Mouse (Mus musculus): Measurements from ENCODE around the gene Gm4312. TPM values are rescaled to one million over a fixed set of nuclear protein-coding genes. Genes with fewer than 3 reads are reported as not detected.
"Not testable (repeated sequence)": the region's sequence is repeated elsewhere in the genome, so short reads cannot be mapped to it uniquely, and the experiment has no call there.

Gm4312 gene
- not detected in 2 replicates for polyA plus RNA-seq (2015; fragmentation: Nextera tagmentation; extraction: Ambion mirVana)

DNA sequence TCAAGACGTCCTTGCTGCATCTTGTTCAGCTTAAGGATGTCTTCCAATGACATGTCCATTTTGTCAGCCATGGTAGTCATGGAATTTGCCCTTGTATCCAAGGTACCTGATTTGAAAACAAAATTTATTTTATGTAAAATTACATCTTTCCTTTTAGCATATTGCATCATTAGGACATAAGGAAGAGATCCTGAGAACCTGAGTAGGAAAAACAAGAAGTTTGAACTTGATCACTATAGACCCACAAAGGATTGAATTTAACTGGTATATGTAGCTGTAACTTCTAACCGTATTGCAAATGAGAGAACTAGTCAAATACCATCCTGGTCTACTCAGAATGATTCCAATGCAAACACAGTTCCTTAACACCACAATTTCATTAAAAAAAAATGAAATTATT lies at the start of gene Gm4312:
Gene Gm4312 (minus strand): TSS at position 101 of the 400 bp plus-strand sequence.
- ATAC-seq; H3K9me3 ChIP-seq (ENCODE audit: control insufficient read depth); H3K4me1 ChIP-seq (replicated peaks; ENCODE audit: control insufficient read depth, insufficient read depth, low read length); H3K27me3 ChIP-seq (replicated peaks; ENCODE audit: control insufficient read depth, insufficient read depth, low read length); H3K4me3 ChIP-seq (ENCODE audit: low read depth, low read length); H3K36me3 ChIP-seq (ENCODE audit: control insufficient read depth, insufficient read depth); H3K27ac ChIP-seq (ENCODE audit: low read depth, low read length); H3K4me2 ChIP-seq (replicated peaks; ENCODE audit: low read depth); H3K9ac ChIP-seq (ENCODE audit: low read depth, low read length): not testable (repeated sequence)
- no CpG with 5 or more reads among the region's 2 CpGs for WGBS

DNA sequence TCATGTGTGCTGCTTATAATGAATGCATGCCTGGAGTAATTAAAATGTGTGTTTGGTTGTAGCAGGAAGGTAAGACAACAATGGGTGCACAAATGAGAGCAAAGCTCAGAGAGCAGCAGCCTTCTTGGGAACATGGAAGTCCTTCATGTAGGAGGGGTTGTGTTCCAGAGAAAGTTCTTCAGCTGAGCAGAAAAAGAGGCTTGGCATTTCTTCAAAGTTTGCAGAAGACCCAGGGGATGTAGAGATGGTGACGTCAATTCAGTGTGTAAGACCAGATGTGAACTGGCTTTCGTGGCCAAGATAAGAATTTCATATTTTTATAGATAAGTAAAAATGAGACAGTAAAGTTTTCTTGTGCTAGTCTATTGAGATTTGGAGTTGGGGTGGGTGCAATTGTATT lies 45.2 kb upstream of the Gm4312 start:
- Histone ChIP-seq H3K27ac (ENCODE audit: low read depth, low read length) (no peak overlapping the region), H3K4me1 (replicated peaks; ENCODE audit: control insufficient read depth, insufficient read depth, low read length) (no peaks in the 10 kb centered on the region), H3K9ac (ENCODE audit: low read depth, low read length) (no peak overlapping the region), H3K4me2 (replicated peaks; ENCODE audit: low read depth) (no peak overlapping the region), H3K4me3 (ENCODE audit: low read depth, low read length) (no peak overlapping the region), H3K36me3 (ENCODE audit: control insufficient read depth, insufficient read depth) (no peaks in the 10 kb centered on the region), H3K27me3 (replicated peaks; ENCODE audit: control insufficient read depth, insufficient read depth, low read length) (no peaks in the 10 kb centered on the region), H3K9me3 (ENCODE audit: control insufficient read depth) (no peaks in the 10 kb centered on the region)
- 73% methylated on average over 2 of the region's 2 CpGs for WGBS
- no peak for ATAC-seq
- TF ChIP-seq CTCF (IDR thresholded peaks at IDR 0.05; ENCODE audit: low read depth) = no peak

DNA sequence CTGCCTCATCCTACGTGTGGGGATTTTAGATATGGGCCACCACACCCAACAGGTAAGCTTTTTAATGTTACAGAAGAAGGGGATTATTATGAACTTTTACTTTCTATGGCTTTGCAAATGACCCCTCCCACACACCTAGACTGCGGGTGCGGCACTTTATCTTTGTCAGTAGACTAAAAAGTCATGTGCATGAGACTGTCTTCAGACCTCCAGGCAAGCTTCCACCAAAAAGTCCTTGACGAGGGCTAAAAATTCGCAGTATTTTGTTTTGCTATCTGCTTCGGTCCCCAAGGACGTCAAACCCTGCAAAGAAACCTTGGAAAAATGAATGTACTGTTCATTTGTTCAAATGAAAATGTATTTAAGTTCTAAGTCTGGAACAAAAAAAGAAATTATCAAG lies 33.2 kb upstream of the Gm4312 start:
- Histone ChIP-seq H3K9me3 (ENCODE audit: control insufficient read depth) (no peaks in the 10 kb centered on the region), H3K9ac (ENCODE audit: low read depth, low read length) (no peak overlapping the region), H3K27me3 (replicated peaks; ENCODE audit: control insufficient read depth, insufficient read depth, low read length) (no peaks in the 10 kb centered on the region), H3K4me1 (replicated peaks; ENCODE audit: control insufficient read depth, insufficient read depth, low read length) (no peaks in the 10 kb centered on the region), H3K36me3 (ENCODE audit: control insufficient read depth, insufficient read depth) (no peaks in the 10 kb centered on the region), H3K4me2 (replicated peaks; ENCODE audit: low read depth) (no peak overlapping the region), H3K4me3 (ENCODE audit: low read depth, low read length) (no peak overlapping the region), H3K27ac (ENCODE audit: low read depth, low read length) (no peak overlapping the region)
- 80% methylated on average over 7 of the region's 7 CpGs for WGBS
- ATAC-seq = no peak
- TF ChIP-seq CTCF (IDR thresholded peaks at IDR 0.05; ENCODE audit: low read depth) = no peak

DNA sequence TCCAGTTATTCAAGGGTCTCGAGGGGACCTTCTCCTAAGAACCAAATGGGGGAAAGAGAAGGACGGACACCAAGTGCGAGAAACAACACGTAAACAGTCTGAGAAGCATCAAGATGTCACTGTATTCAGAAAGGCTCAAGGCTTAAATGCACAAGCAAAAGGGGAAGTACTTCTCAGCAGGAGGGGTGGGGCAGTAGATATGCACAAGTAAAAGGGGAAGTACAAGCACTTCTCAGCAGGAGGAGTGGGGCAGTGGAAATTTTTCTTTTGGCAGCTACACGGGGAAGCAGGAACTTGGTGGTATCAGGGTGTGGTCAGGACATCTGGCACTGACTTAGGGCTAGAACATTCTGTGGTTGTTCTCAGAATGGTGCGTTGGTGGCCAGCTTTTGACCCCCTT lies 19.9 kb upstream of the Gm4312 start:
- not testable (repeated sequence) for H3K9ac ChIP-seq (ENCODE audit: low read depth, low read length); H3K4me1 ChIP-seq (replicated peaks; ENCODE audit: control insufficient read depth, insufficient read depth, low read length); H3K4me3 ChIP-seq (ENCODE audit: low read depth, low read length); H3K4me2 ChIP-seq (replicated peaks; ENCODE audit: low read depth); H3K27ac ChIP-seq (ENCODE audit: low read depth, low read length); H3K9me3 ChIP-seq (ENCODE audit: control insufficient read depth); H3K36me3 ChIP-seq (ENCODE audit: control insufficient read depth, insufficient read depth); ATAC-seq; H3K27me3 ChIP-seq (replicated peaks; ENCODE audit: control insufficient read depth, insufficient read depth, low read length)
- WGBS = 85% methylated on average over 6 of the region's 6 CpGs

DNA sequence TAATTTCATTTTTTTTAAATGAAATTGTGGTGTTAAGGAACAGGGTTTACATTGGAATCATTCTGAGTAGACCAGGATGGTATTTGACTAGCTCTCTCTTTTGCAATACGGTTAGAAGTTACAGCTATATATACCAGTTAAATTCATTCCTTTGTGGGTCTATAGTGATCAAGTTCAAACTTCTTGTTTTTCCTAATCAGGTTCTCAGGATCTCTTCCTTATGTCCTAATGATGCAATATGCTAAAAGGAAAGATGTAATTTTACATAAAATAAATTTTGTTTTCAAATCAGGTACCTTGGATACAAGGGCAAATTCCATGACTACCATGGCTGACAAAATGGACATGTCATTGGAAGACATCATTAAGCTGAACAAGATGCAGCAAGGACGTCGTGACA lies 21.3 kb downstream of the Gm4312 start, which contains the start of gene Gm4307:
Gene Gm4307 (plus strand): TSS at position 301 of the 400 bp plus-strand sequence.
- H3K27me3 ChIP-seq (replicated peaks; ENCODE audit: control insufficient read depth, insufficient read depth, low read length); H3K27ac ChIP-seq (ENCODE audit: low read depth, low read length); H3K9ac ChIP-seq (ENCODE audit: low read depth, low read length); H3K4me3 ChIP-seq (ENCODE audit: low read depth, low read length); H3K9me3 ChIP-seq (ENCODE audit: control insufficient read depth); H3K36me3 ChIP-seq (ENCODE audit: control insufficient read depth, insufficient read depth); H3K4me1 ChIP-seq (replicated peaks; ENCODE audit: control insufficient read depth, insufficient read depth, low read length); ATAC-seq; H3K4me2 ChIP-seq (replicated peaks; ENCODE audit: low read depth): not testable (repeated sequence)
- WGBS = no CpG with 5 or more reads among the region's 3 CpGs

GRCm38 (mm10) chr10:100356841-100357240 lies 25.5 kb downstream of the Gm4312 start:
- H3K4me2 ChIP-seq (replicated peaks; ENCODE audit: low read depth); H3K9ac ChIP-seq (ENCODE audit: low read depth, low read length); H3K4me3 ChIP-seq (ENCODE audit: low read depth, low read length); H3K4me1 ChIP-seq (replicated peaks; ENCODE audit: control insufficient read depth, insufficient read depth, low read length); H3K27ac ChIP-seq (ENCODE audit: low read depth, low read length); H3K36me3 ChIP-seq (ENCODE audit: control insufficient read depth, insufficient read depth); H3K9me3 ChIP-seq (ENCODE audit: control insufficient read depth); ATAC-seq; H3K27me3 ChIP-seq (replicated peaks; ENCODE audit: control insufficient read depth, insufficient read depth, low read length): not testable (repeated sequence)
- WGBS = 69% methylated on average over 2 of the region's 2 CpGs

- H3K9me3 ChIP-seq (ENCODE audit: control insufficient read depth); H3K36me3 ChIP-seq (ENCODE audit: control insufficient read depth, insufficient read depth); H3K4me1 ChIP-seq (replicated peaks; ENCODE audit: control insufficient read depth, insufficient read depth, low read length); ATAC-seq; H3K4me2 ChIP-seq (replicated peaks; ENCODE audit: low read depth); H3K4me3 ChIP-seq (ENCODE audit: low read depth, low read length); H3K27me3 ChIP-seq (replicated peaks; ENCODE audit: control insufficient read depth, insufficient read depth, low read length); H3K27ac ChIP-seq (ENCODE audit: low read depth, low read length); H3K9ac ChIP-seq (ENCODE audit: low read depth, low read length): not testable (repeated sequence)
- no CpG with 5 or more reads among the region's 3 CpGs for WGBS
Observed at GRCm38 (mm10) chr10:100350793-100351192, 31.6 kb downstream of the Gm4312 start, which contains the start of gene Gm4305. TSS of gene Gm4305 (plus strand) at chr10:100351093.

DNA sequence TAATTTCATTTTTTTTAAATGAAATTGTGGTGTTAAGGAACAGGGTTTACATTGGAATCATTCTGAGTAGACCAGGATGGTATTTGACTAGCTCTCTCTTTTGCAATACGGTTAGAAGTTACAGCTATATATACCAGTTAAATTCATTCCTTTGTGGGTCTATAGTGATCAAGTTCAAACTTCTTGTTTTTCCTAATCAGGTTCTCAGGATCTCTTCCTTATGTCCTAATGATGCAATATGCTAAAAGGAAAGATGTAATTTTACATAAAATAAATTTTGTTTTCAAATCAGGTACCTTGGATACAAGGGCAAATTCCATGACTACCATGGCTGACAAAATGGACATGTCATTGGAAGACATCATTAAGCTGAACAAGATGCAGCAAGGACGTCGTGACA lies 36.7 kb downstream of the Gm4312 start, which contains the start of gene Gm4303:
Gene Gm4303 (plus strand): TSS at position 301 of the 400 bp plus-strand sequence.
- not testable (repeated sequence) for ATAC-seq; H3K9ac ChIP-seq (ENCODE audit: low read depth, low read length); H3K27me3 ChIP-seq (replicated peaks; ENCODE audit: control insufficient read depth, insufficient read depth, low read length); H3K27ac ChIP-seq (ENCODE audit: low read depth, low read length); H3K4me2 ChIP-seq (replicated peaks; ENCODE audit: low read depth); H3K9me3 ChIP-seq (ENCODE audit: control insufficient read depth); H3K4me1 ChIP-seq (replicated peaks; ENCODE audit: control insufficient read depth, insufficient read depth, low read length); H3K4me3 ChIP-seq (ENCODE audit: low read depth, low read length); H3K36me3 ChIP-seq (ENCODE audit: control insufficient read depth, insufficient read depth)
- WGBS = no CpG with 5 or more reads among the region's 3 CpGs

- not testable (repeated sequence) for H3K27me3 ChIP-seq (replicated peaks; ENCODE audit: control insufficient read depth, insufficient read depth, low read length); ATAC-seq; H3K9ac ChIP-seq (ENCODE audit: low read depth, low read length); H3K4me2 ChIP-seq (replicated peaks; ENCODE audit: low read depth); H3K4me1 ChIP-seq (replicated peaks; ENCODE audit: control insufficient read depth, insufficient read depth, low read length); H3K4me3 ChIP-seq (ENCODE audit: low read depth, low read length); H3K9me3 ChIP-seq (ENCODE audit: control insufficient read depth); H3K36me3 ChIP-seq (ENCODE audit: control insufficient read depth, insufficient read depth); H3K27ac ChIP-seq (ENCODE audit: low read depth, low read length)
- WGBS = no CpG with 5 or more reads among the region's 3 CpGs
Observed at GRCm38 (mm10) chr10:100340536-100340935, 41.8 kb downstream of the Gm4312 start, which contains the start of gene Gm4302. TSS of gene Gm4302 (plus strand) at chr10:100340836.
